Mouse (Mus musculus) midbrain, postnatal 0 days (tissue): ENCODE data around the gene Tmem102. TPM values are rescaled to one million over a fixed set of nuclear protein-coding genes. Genes with fewer than 3 reads are reported as not detected.

ENCODE experiments used
- ATAC-seq: fragments of 200-750 bp; cut with Nextera tagmentation; 2 replicates; pipeline ENCODE4 v1.8.0; 2017; ENCODE audit warnings: moderate number of reproducible peaks, mild to moderate bottlenecking, moderate TSS enrichment, moderate library complexity; ENCODE audit not compliant: low FRiP score
- DNase-seq: peaks from one replicate; pipeline ENCODE4 v3.0.0-alpha.2; 2015; ENCODE audit warnings: low spot score
- H3K27ac ChIP-seq: fragments of 300-500 bp; sonication (generic); 2 replicates; pipeline ENCODE4 v1.5.1; 2014; ENCODE audit warnings: low read depth, mild to moderate bottlenecking, low read length, mixed read lengths
- H3K27me3 ChIP-seq: fragments of 300-500 bp; sonication (generic); 2 replicates; pipeline ENCODE4 v1.6.1; 2014; ENCODE audit warnings: low read length, control low read depth, mixed read lengths; ENCODE audit not compliant: insufficient read depth
- H3K36me3 ChIP-seq: fragments of 300-500 bp; sonication (generic); 2 replicates; pipeline ENCODE4 v1.6.1; 2014; ENCODE audit warnings: low read length, control low read depth, mixed read lengths; ENCODE audit not compliant: insufficient read depth
- H3K4me1 ChIP-seq: fragments of 300-500 bp; sonication (generic); 2 replicates; pipeline ENCODE4 v1.6.1; 2014; ENCODE audit warnings: mild to moderate bottlenecking, control low read depth, antibody characterized with exemption, low read length, mixed read lengths; ENCODE audit not compliant: insufficient read depth
- H3K4me2 ChIP-seq: fragments of 300-500 bp; sonication (generic); 2 replicates; pipeline ENCODE4 v1.6.1; 2014; ENCODE audit warnings: low read depth, mild to moderate bottlenecking, low read length, mixed read lengths; ENCODE audit not compliant: poor library complexity, severe bottlenecking
- H3K4me3 ChIP-seq: fragments of 300-500 bp; sonication (generic); 2 replicates; pipeline ENCODE4 v1.5.1; 2014; ENCODE audit warnings: low read depth, mild to moderate bottlenecking, low read length, moderate library complexity
- H3K9ac ChIP-seq: fragments of 300-500 bp; sonication (generic); replicated peaks from 2 replicates; pipeline ENCODE4 v1.6.1; 2014; ENCODE audit warnings: mild to moderate bottlenecking, low read length, moderate library complexity, mixed read lengths; ENCODE audit not compliant: poor library complexity, severe bottlenecking
- H3K9me3 ChIP-seq: fragments of 300-500 bp; sonication (generic); 2 replicates; pipeline ENCODE4 v1.6.1; 2016; ENCODE audit warnings: low read length, control low read depth
- CTCF ChIP-seq: IDR thresholded peaks from 2 replicates; pipeline ENCODE4 v1.5.1; 2016; ENCODE audit warnings: antibody characterized with exemption, mild to moderate bottlenecking
- WGBS: fragments of 180-500 bp; shearing (Covaris S2); extraction: QIAGEN DNeasy Blood & Tissue Kit; methylation state at CpG from one replicate; pipeline ENCODE4 v1.1.7; 2014; 5-methylcytosine and 5-hydroxymethylcytosine counted together
- polyA plus RNA-seq: library from polyadenylated mRNA; unstranded; fragments of >200 nt; fragmentation: Nextera tagmentation; extraction: Ambion mirVana; gene quantifications from 2 replicates; pipeline ENCODE4 v1.2.1, GENCODE M21; 2015
- total RNA-seq: library from RNA; depleted of rRNA; stranded (reverse); fragments of >200 nt; gene quantifications from 2 replicates; pipeline ENCODE4 v1.2.3, GENCODE M21; 2014

The Tmem102 gene
- total and polyA plus RNA-seq, 2 experiments from 2014 or later: 0.16 to 0.94 TPM

DNA sequence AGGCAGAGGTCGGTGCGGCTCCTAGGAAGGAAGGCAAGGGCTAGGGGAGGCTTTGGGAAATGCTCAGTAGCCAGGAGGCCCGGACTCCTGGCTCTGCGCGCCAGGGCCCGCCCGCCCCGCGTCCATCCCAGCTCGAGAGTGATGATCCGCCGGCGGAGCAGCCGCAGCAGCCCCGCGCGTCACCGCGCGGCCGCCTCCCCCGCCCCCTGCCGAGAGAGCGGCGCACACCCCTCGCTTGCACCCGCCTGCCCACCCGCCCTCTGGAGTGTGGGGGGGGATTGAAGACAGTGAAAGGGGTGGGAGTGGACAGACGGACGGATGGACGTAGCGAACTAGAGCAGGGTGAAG is 32.2 kb upstream of the Tmem102 start, which contains the start of gene Nlgn2:
Nlgn2 (minus strand) TSS at position 181 of the 348 bp plus-strand sequence.
- Histone ChIP-seq H3K27me3 (no peaks in the 10 kb centered on the region), H3K9ac (peak within 1 kb of the TSS; percentile 98), H3K4me1 (peaks cover 11% of the 10 kb centered on the region; the same call in 1 of the 2 replicates), H3K9me3 (no peaks in the 10 kb centered on the region), H3K4me2 (peak within 1 kb of the TSS; percentile 97), H3K27ac (peak within 1 kb of the TSS; percentile 97), H3K36me3 (peaks cover 8% of the 10 kb centered on the region), H3K4me3 (peak within 1 kb of the TSS; percentile 91)
- peak; percentile 42; the same call in 1 of the 2 replicates for TF ChIP-seq CTCF
- 0% methylated on average over 32 of the region's 32 CpGs for WGBS
- DNase-seq (no peak), ATAC-seq (peak; percentile 85)

DNA sequence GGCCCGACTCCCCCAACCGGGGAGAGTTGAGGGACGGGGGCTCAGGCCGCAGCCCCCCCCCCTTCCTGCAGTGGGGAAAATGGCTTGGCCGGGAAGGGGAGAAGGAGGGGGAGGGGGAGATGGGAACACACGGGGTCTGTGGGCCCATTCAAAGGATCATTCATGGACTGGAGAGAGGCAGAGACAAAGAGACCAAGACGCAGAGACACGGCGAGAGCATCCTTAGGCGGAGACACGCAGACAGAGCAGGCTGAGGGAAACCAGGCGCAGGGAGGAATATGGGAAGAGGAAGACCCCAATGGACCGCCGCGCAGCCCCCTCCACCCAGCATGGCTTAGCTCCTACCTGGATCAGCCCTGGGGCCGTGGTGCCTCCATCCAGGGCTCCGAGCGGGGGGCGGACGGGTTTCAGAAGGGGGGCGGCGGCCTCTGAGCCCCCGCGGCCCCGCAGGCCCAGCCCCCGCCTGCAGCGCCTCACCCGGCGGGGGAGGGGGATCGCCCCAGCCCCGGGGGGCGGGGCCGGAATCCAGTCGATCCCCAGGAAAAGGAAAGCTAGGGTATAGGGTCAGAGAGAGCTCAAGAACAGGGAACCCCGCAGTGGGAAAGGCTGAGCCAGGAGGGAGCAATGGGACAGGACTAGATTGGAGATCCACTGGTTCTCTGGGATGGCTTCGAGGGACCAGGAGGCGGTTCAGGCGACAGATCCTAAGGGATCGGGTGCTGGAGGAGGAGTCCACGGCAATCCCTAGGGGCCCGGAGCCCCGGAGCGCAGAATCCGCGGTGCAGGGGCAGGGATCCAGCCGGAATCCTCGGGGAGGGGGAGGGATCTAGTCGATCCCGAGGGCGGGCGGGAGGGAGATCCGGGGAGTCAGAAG is 31.5 kb upstream of the Tmem102 start:
- H3K27ac ChIP-seq: peak overlapping the region; percentile 97
- H3K36me3 ChIP-seq: peaks cover 14% of the 10 kb centered on the region
- peak overlapping the region; percentile 91 for H3K4me3 ChIP-seq
- H3K9ac ChIP-seq: peak overlapping the region; percentile 98
- ATAC-seq (no peak), DNase-seq (peak; percentile 51)
- no peaks in the 10 kb centered on the region for H3K27me3 ChIP-seq
- under 1% methylated on average over 24 of the region's 52 CpGs for WGBS
- no peak for TF ChIP-seq CTCF
- H3K4me2 ChIP-seq: peak overlapping the region; percentile 97
- H3K9me3 ChIP-seq: no peaks in the 10 kb centered on the region
- peaks cover 11% of the 10 kb centered on the region; the same call in 1 of the 2 replicates for H3K4me1 ChIP-seq

DNA sequence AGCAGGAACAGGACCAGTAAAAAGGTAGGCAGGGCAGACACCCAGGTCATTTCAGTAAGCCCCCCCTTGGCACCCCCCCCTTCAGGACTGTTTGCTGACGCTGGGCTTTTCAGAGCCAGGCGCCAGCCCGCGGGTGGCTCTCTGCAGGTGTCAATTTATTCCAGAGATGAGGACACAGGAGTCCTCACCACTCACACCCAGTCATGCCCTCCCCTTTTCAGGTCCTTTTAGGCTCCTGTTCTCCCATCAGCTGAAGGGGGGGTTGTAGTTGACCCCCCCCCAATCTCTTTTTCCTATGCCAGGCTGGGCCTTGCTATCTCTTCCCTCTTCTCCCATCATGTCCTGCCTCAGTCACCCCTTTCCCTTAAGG is 30.5 kb upstream of the Tmem102 start:
- DNase-seq: no peak
- ATAC-seq: no peak
- no peak for TF ChIP-seq CTCF
- 4% methylated on average over 3 of the region's 4 CpGs for WGBS
- peak overlapping the region; percentile 97 for H3K4me2 ChIP-seq
- peak overlapping the region; percentile 91 for H3K4me3 ChIP-seq
- H3K36me3 ChIP-seq: peaks cover 14% of the 10 kb centered on the region
- peak overlapping the region; percentile 97 for H3K27ac ChIP-seq
- peaks cover 11% of the 10 kb centered on the region; the same call in 1 of the 2 replicates for H3K4me1 ChIP-seq
- no peaks in the 10 kb centered on the region for H3K27me3 ChIP-seq
- H3K9ac ChIP-seq: peak overlapping the region; percentile 98
- no peaks in the 10 kb centered on the region for H3K9me3 ChIP-seq

DNA sequence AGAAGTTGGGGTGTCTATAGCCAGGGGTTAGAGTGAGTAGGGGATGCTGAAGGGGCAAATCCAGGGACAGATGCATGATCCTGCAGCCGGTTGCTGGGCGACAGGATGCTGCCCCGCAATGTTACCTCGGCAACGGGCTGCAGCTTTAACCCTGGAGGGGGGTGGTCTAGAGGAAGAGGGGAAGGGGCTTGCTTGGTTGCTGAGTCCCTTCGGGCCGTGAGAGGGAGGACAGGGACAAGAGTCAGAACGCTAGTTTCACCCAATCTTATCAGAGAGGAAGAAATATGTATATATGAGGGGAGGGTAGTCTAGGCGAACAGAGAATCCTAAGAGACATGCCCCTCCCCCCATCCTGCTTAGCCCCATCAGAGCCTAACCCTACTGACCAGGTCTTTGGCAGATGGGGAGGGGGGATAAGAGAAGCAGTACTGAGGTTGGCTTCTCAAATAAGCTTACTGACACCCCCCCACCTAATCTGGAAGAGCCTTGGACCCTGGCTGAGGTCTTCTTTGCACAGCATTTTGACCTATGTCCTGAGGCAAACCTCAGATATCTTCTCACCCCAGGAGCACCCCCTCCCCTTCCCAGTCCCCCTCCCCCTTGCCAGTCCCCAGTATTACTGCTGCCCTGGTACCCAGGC is 30.0 kb upstream of the Tmem102 start:
- no peak for TF ChIP-seq CTCF
- H3K36me3 ChIP-seq: peaks cover 14% of the 10 kb centered on the region
- no peak for DNase-seq
- WGBS: 2% methylated on average over 9 of the region's 9 CpGs
- no peaks in the 10 kb centered on the region for H3K27me3 ChIP-seq
- peak overlapping the region; percentile 98 for H3K9ac ChIP-seq
- peaks cover 11% of the 10 kb centered on the region; the same call in 1 of the 2 replicates for H3K4me1 ChIP-seq
- ATAC-seq: no peak
- peak overlapping the region; percentile 97 for H3K4me2 ChIP-seq
- H3K27ac ChIP-seq: peak overlapping the region; percentile 97
- H3K9me3 ChIP-seq: no peaks in the 10 kb centered on the region
- H3K4me3 ChIP-seq: peak overlapping the region; percentile 91

DNA sequence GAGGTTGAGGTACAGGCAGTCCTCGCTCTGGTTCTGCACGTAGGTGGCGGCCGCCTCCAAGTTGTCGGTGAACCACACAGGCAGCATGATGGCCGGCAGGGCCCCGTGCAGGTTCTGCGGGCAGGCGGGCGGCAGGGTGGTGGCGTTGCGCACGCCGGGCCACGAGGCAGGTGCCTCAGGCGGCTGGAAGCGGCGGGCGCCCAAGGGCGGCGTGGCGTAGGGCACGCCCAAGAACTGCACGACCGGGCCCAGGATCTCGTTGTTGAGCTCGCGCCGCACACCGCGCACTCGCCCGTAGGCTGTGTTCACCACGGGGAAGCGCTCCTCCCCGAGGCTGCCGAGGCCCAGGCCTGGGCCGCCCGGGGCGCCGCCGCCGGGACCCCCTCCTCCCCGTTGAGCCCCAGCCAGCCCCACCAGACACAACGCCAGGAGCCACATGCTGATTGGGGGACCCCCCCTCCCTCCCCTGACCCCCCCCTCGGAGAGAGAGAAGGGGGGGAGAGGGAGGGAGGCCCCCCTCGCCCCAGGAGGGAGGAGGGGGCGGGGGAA is 28.7 kb upstream of the Tmem102 start:
- peak overlapping the region; percentile 97 for H3K4me2 ChIP-seq
- H3K9ac ChIP-seq: peak overlapping the region; percentile 98
- no peaks in the 10 kb centered on the region for H3K27me3 ChIP-seq
- 0 out of 2 replicates have a peak overlapping the region, but pooled peaks have one; percentile 32 for H3K27ac ChIP-seq
- peak overlapping the region; percentile 91 for H3K4me3 ChIP-seq
- ATAC-seq (no peak), DNase-seq (no peak)
- H3K9me3 ChIP-seq: no peaks in the 10 kb centered on the region
- peaks cover 18% of the 10 kb centered on the region for H3K36me3 ChIP-seq
- 12% methylated on average over 24 of the region's 48 CpGs for WGBS
- peaks cover 11% of the 10 kb centered on the region; the same call in 1 of the 2 replicates for H3K4me1 ChIP-seq
- no peak for TF ChIP-seq CTCF
